Mouse (Mus musculus): ENCODE measurements around the gene Gak. TPM values are rescaled to one million over a fixed set of nuclear protein-coding genes. Genes with fewer than 3 reads are reported as not detected.

Gene Gak
- 100 to 1,000 TPM in 1 of 2 experiments, 10 to 100 TPM in 1; 95.7 to 103 TPM for total RNA-seq (2021)

- DNase-seq (ENCODE audit: extremely low spot score in 1 of 2, low spot score in 1 of 2), result peak; percentile 82 to 86
Observed at GRCm38 (mm10) chr5:108629634-108630483, at the start of gene Gak, which contains the start of gene Tmem175. Gak (minus strand) TSS chr5:108629755. Tmem175 (plus strand) TSS chr5:108629770.

GRCm38 (mm10) chr5:108678296-108678854 is 48.8 kb upstream of the Gak start:
- DNase-seq (ENCODE audit: extremely low spot score in 1 of 2, low spot score in 1 of 2), result no peak

- peak; percentile 65 to 70 for DNase-seq (ENCODE audit: extremely low spot score in 1 of 2, low spot score in 1 of 2)
Observed at GRCm38 (mm10) chr5:108677605-108678295, 48.2 kb upstream of the Gak start.

- DNase-seq (ENCODE audit: extremely low spot score in 1 of 2, low spot score in 1 of 2), result no peak
Observed at GRCm38 (mm10) chr5:108676772-108677498, 47.4 kb upstream of the Gak start.

GRCm38 (mm10) chr5:108675251-108675816 is 45.8 kb upstream of the Gak start, which contains the start of gene Slc26a1:
Slc26a1 (minus strand) TSS chr5:108675569.
- no peak for DNase-seq (ENCODE audit: extremely low spot score in 1 of 2, low spot score in 1 of 2)

GRCm38 (mm10) chr5:108674624-108675023 is 45.1 kb upstream of the Gak start:
- DNase-seq (ENCODE audit: extremely low spot score in 1 of 2, low spot score in 1 of 2), result no peak

- DNase-seq (ENCODE audit: extremely low spot score in 1 of 2, low spot score in 1 of 2), result no peak
Observed at GRCm38 (mm10) chr5:108671757-108672156, 42.2 kb upstream of the Gak start.

GRCm38 (mm10) chr5:108670785-108671184 is 41.2 kb upstream of the Gak start:
- peak in 1 of 2 experiments; percentile 65 for DNase-seq (ENCODE audit: extremely low spot score in 1 of 2, low spot score in 1 of 2)

- DNase-seq (ENCODE audit: extremely low spot score in 1 of 2, low spot score in 1 of 2), result no peak
Observed at GRCm38 (mm10) chr5:108669986-108670385, 40.4 kb upstream of the Gak start.

- DNase-seq (ENCODE audit: extremely low spot score in 1 of 2, low spot score in 1 of 2), result peak; percentile 70 to 74
Observed at GRCm38 (mm10) chr5:108668977-108669936, 39.7 kb upstream of the Gak start, which contains the start of gene Dgkq. Dgkq (minus strand) TSS chr5:108669672.

- DNase-seq (ENCODE audit: extremely low spot score in 1 of 2, low spot score in 1 of 2), result no peak
Observed at GRCm38 (mm10) chr5:108668387-108668932, 38.9 kb upstream of the Gak start.

- no peak for DNase-seq (ENCODE audit: extremely low spot score in 1 of 2, low spot score in 1 of 2)
Observed at GRCm38 (mm10) chr5:108667370-108667769, 37.8 kb upstream of the Gak start.

- DNase-seq (ENCODE audit: extremely low spot score in 1 of 2, low spot score in 1 of 2), result no peak
Observed at GRCm38 (mm10) chr5:108665066-108665465, 35.5 kb upstream of the Gak start.

GRCm38 (mm10) chr5:108662772-108663171 is 33.2 kb upstream of the Gak start:
- DNase-seq (ENCODE audit: extremely low spot score in 1 of 2, low spot score in 1 of 2), result no peak

GRCm38 (mm10) chr5:108660632-108661268 is 31.2 kb upstream of the Gak start:
- DNase-seq (ENCODE audit: extremely low spot score in 1 of 2, low spot score in 1 of 2), result peak; percentile 77 to 85

GRCm38 (mm10) chr5:108659698-108660631 is 30.4 kb upstream of the Gak start, which contains the start of gene Idua:
Idua (plus strand) TSS chr5:108660331.
- no peak for DNase-seq (ENCODE audit: extremely low spot score in 1 of 2, low spot score in 1 of 2)

- no peak for DNase-seq (ENCODE audit: extremely low spot score in 1 of 2, low spot score in 1 of 2)
Observed at GRCm38 (mm10) chr5:108658611-108659010, 29.1 kb upstream of the Gak start.

All from layer of hippocampus, postnatal 25 days (tissue).